Mouse (Mus musculus): Measurements from ENCODE around the gene Rab3ip.

DNA sequence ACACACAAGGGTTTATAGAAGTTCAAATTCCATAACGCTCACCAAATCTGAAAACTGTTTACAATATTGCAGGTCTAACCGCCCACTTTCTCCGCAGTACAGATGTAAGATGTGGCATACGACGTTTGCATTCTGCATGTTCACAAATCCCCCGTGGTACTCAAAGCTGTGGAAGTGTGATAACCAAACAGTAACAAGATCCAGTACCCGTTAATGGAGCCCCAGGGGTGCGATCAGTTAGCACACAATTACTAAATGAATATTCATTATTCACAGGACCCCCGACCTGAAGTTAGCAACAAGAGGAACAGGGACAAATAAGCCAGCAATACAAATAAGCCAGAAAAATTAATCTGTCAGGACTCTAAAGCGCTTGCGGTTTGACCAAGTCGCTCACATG lies 34.3 kb upstream of the Rab3ip start:
- no peak for TF ChIP-seq POLR2A (IDR thresholded peaks at IDR 0.05; ENCODE audit: control insufficient read depth, extremely low read depth, insufficient read depth, low read length, poor library complexity)
- no peak for TF ChIP-seq CTCF (IDR thresholded peaks at IDR 0.05; ENCODE audit: borderline replicate concordance, control insufficient read depth, extremely low read depth, insufficient read depth, low read length, poor library complexity)
